Mouse (Mus musculus): ENCODE data around the gene Upk1a. TPM values are rescaled to one million over a fixed set of nuclear protein-coding genes. Genes with fewer than 3 reads are reported as not detected.

The Upk1a gene
- total RNA-seq, 1 experiment from 2014 or later: not detected

GRCm38 (mm10) chr7:30588676-30589434, 23.8 kb downstream of the Upk1a start, which contains the start of gene Kmt2b:
Gene Kmt2b, minus strand, starts transcription at chr7:30588726.
- peak; percentile 84 for ATAC-seq (replicated peaks in 1 of 2; ENCODE audit: insufficient read depth in 1 of 2, low FRiP score in 2 of 2, low TSS enrichment in 1 of 2, low read depth in 1 of 2, poor library complexity in 2 of 2, severe bottlenecking in 2 of 2)

GRCm38 (mm10) chr7:30587842-30588667, 24.6 kb downstream of the Upk1a start:
- no peak for ATAC-seq (replicated peaks in 1 of 2; ENCODE audit: insufficient read depth in 1 of 2, low FRiP score in 2 of 2, low TSS enrichment in 1 of 2, low read depth in 1 of 2, poor library complexity in 2 of 2, severe bottlenecking in 2 of 2)

GRCm38 (mm10) chr7:30586455-30587020, 26.1 kb downstream of the Upk1a start:
- no peak for ATAC-seq (replicated peaks in 1 of 2; ENCODE audit: insufficient read depth in 1 of 2, low FRiP score in 2 of 2, low TSS enrichment in 1 of 2, low read depth in 1 of 2, poor library complexity in 2 of 2, severe bottlenecking in 2 of 2)

GRCm38 (mm10) chr7:30585170-30585569, 27.5 kb downstream of the Upk1a start:
- no peak for ATAC-seq (replicated peaks in 1 of 2; ENCODE audit: insufficient read depth in 1 of 2, low FRiP score in 2 of 2, low TSS enrichment in 1 of 2, low read depth in 1 of 2, poor library complexity in 2 of 2, severe bottlenecking in 2 of 2)

GRCm38 (mm10) chr7:30584339-30584738, 28.3 kb downstream of the Upk1a start:
- ATAC-seq (replicated peaks in 1 of 2; ENCODE audit: insufficient read depth in 1 of 2, low FRiP score in 2 of 2, low TSS enrichment in 1 of 2, low read depth in 1 of 2, poor library complexity in 2 of 2, severe bottlenecking in 2 of 2): no peak

- ATAC-seq (replicated peaks in 1 of 2; ENCODE audit: insufficient read depth in 1 of 2, low FRiP score in 2 of 2, low TSS enrichment in 1 of 2, low read depth in 1 of 2, poor library complexity in 2 of 2, severe bottlenecking in 2 of 2): no peak
Observed at GRCm38 (mm10) chr7:30581547-30581946, 31.1 kb downstream of the Upk1a start.

- no peak for ATAC-seq (replicated peaks in 1 of 2; ENCODE audit: insufficient read depth in 1 of 2, low FRiP score in 2 of 2, low TSS enrichment in 1 of 2, low read depth in 1 of 2, poor library complexity in 2 of 2, severe bottlenecking in 2 of 2)
Observed at GRCm38 (mm10) chr7:30579950-30580349, 32.7 kb downstream of the Upk1a start.

GRCm38 (mm10) chr7:30572969-30573368, 39.7 kb downstream of the Upk1a start:
- ATAC-seq (replicated peaks in 1 of 2; ENCODE audit: insufficient read depth in 1 of 2, low FRiP score in 2 of 2, low TSS enrichment in 1 of 2, low read depth in 1 of 2, poor library complexity in 2 of 2, severe bottlenecking in 2 of 2): peak in 1 of 2 experiments; percentile 36; a peak in 1 of 4 replicates

- ATAC-seq (replicated peaks in 1 of 2; ENCODE audit: insufficient read depth in 1 of 2, low FRiP score in 2 of 2, low TSS enrichment in 1 of 2, low read depth in 1 of 2, poor library complexity in 2 of 2, severe bottlenecking in 2 of 2): no peak
Observed at GRCm38 (mm10) chr7:30572389-30572788, 40.3 kb downstream of the Upk1a start.

- no peak for ATAC-seq (replicated peaks in 1 of 2; ENCODE audit: insufficient read depth in 1 of 2, low FRiP score in 2 of 2, low TSS enrichment in 1 of 2, low read depth in 1 of 2, poor library complexity in 2 of 2, severe bottlenecking in 2 of 2)
Observed at GRCm38 (mm10) chr7:30567555-30567954, 45.1 kb downstream of the Upk1a start.

GRCm38 (mm10) chr7:30566033-30566432, 46.6 kb downstream of the Upk1a start:
- no peak for ATAC-seq (replicated peaks in 1 of 2; ENCODE audit: insufficient read depth in 1 of 2, low FRiP score in 2 of 2, low TSS enrichment in 1 of 2, low read depth in 1 of 2, poor library complexity in 2 of 2, severe bottlenecking in 2 of 2)

- ATAC-seq (replicated peaks in 1 of 2; ENCODE audit: insufficient read depth in 1 of 2, low FRiP score in 2 of 2, low TSS enrichment in 1 of 2, low read depth in 1 of 2, poor library complexity in 2 of 2, severe bottlenecking in 2 of 2): no peak
Observed at GRCm38 (mm10) chr7:30564970-30565571, 47.6 kb downstream of the Upk1a start, which contains the start of gene Igflr1. Gene Igflr1, plus strand, starts transcription at chr7:30565427.

GRCm38 (mm10) chr7:30563906-30564280, 48.8 kb downstream of the Upk1a start:
- no peak for ATAC-seq (replicated peaks in 1 of 2; ENCODE audit: insufficient read depth in 1 of 2, low FRiP score in 2 of 2, low TSS enrichment in 1 of 2, low read depth in 1 of 2, poor library complexity in 2 of 2, severe bottlenecking in 2 of 2)

- ATAC-seq (replicated peaks in 1 of 2; ENCODE audit: insufficient read depth in 1 of 2, low FRiP score in 2 of 2, low TSS enrichment in 1 of 2, low read depth in 1 of 2, poor library complexity in 2 of 2, severe bottlenecking in 2 of 2): peak; percentile 71 to 75
Observed at GRCm38 (mm10) chr7:30563117-30563905, 49.3 kb downstream of the Upk1a start, which contains the start of the genes U2af1l4, Gm49396 and Psenen. Gene U2af1l4, plus strand, starts transcription at chr7:30563301. Gene Gm49396, plus strand, starts transcription at chr7:30563344. Gene Psenen, minus strand, starts transcription at chr7:30563627.

- ATAC-seq (replicated peaks in 1 of 2; ENCODE audit: insufficient read depth in 1 of 2, low FRiP score in 2 of 2, low TSS enrichment in 1 of 2, low read depth in 1 of 2, poor library complexity in 2 of 2, severe bottlenecking in 2 of 2): peak in 1 of 2 experiments; percentile 5; a peak in 1 of 4 replicates
Observed at GRCm38 (mm10) chr7:30562526-30563116, 50.0 kb downstream of the Upk1a start.

GRCm38 (mm10) chr7:30560296-30560695, 52.4 kb downstream of the Upk1a start:
- no peak for ATAC-seq (replicated peaks in 1 of 2; ENCODE audit: insufficient read depth in 1 of 2, low FRiP score in 2 of 2, low TSS enrichment in 1 of 2, low read depth in 1 of 2, poor library complexity in 2 of 2, severe bottlenecking in 2 of 2)

All from hematopoietic stem cell, adult 5-6 weeks (primary cell).